Mouse (Mus musculus): ENCODE data around the gene Ccdc93.

GRCm38 (mm10) chr1:121398231-121398630 lies 32.6 kb upstream of the Ccdc93 start:
- TF ChIP-seq CTCF (IDR thresholded peaks at IDR 0.05; ENCODE audit: insufficient read depth, low read length) (no peak), POLR2A (IDR thresholded peaks at IDR 0.05; ENCODE audit: borderline replicate concordance, extremely low read depth, low read depth, low read length) (no peak)

Data from lung, adult 2 months (tissue).